Comparison of ENCODE assay signal across 28 mouse cellular contexts in the genomic region with DNA sequence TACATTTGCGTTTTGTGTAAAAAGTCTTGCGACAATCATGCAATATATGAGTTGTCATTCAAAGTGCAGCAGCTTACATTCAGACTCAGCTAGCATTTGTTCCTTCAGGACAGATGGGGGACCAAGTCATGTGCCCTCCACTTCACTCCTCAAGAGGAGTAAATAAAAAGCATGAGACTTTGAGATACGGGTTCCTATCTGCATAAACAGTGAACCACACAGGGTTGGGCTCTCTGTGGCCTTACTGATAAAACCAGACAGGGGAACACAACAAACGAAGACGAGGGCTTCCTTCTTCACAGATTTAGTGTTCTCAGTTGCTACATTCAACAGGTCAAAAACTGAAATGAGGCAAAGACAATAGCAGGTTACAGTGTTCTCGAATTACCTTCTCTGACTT.
DNase-seq lines count a peak whose midpoint lies in the region; ATAC-seq lines count a peak whose summit lies in the region.
"Had no signal": no experiment of that assay in that cellular context is flagged by ENCODE, and none has a peak within 500 bp of the region (broad histone marks: within the 10 kb centered on the region; RNA-seq: fewer than 3 reads in every experiment).

No protein-coding gene starts in this region.

- no peak overlapping the region for H3K4me3 ChIP-seq in heart, embryonic 11.5 days (ENCODE audit: low read depth, low read length)
- no peak overlapping the region for H3K4me3 ChIP-seq in liver, embryonic 11.5 days (ENCODE audit: low read depth, low read length)
- no peak overlapping the region for H3K4me3 ChIP-seq in liver, embryonic 13.5 days (replicated peaks)
- H3K4me3 ChIP-seq: embryonic facial prominence, embryonic 12.5 days; embryonic facial prominence, embryonic 15.5 days; gastrocnemius, adult 2 months; heart, embryonic 15.5 days; hindbrain, embryonic 13.5 days had no signal

- peak overlapping the region; percentile 71 for H3K27ac ChIP-seq in heart, embryonic 11.5 days (ENCODE audit: low read depth, low read length)
- peak overlapping the region; percentile 4; the same call in 1 of the 2 replicates for H3K27ac ChIP-seq in liver, embryonic 11.5 days (ENCODE audit: low read depth, low read length)
- no peak overlapping the region for H3K27ac ChIP-seq in liver, embryonic 13.5 days
- H3K27ac ChIP-seq: embryonic facial prominence, embryonic 12.5 days; embryonic facial prominence, embryonic 15.5 days; gastrocnemius, adult 2 months; heart, embryonic 15.5 days; hindbrain, embryonic 13.5 days; hindbrain, postnatal 0 days had no signal

- no peak for DNase-seq in heart, adult 9 months (ENCODE audit: low spot score in 2 of 2)
- DNase-seq in liver, embryonic 11.5 days (ENCODE audit: low spot score), result no peak
- no peak for DNase-seq in liver
- DNase-seq in liver, embryonic 13.5 days, result peak; percentile 20
- no peak for DNase-seq in thymus, postnatal 10 days (ENCODE audit: low spot score in 2 of 2)
- DNase-seq in spleen, postnatal 10 days (ENCODE audit: low spot score in 2 of 2), result no peak
- DNase-seq: adrenal gland, postnatal 10 days; adrenal gland, postnatal 36 days; B cell, adult 2 months; cerebellum, adult 11 months; cerebellum, adult 2 months; cerebellum, adult 9-11 months; cerebellum, postnatal 25 days; forebrain, postnatal 0 days; gastrocnemius, adult 2 months; gastrocnemius, postnatal 14 days; heart, postnatal 10 days had no signal

- H3K27me3 ChIP-seq in heart, embryonic 11.5 days (ENCODE audit: control insufficient read depth, insufficient read depth, low read length), result no peaks in the 10 kb centered on the region
- no peaks in the 10 kb centered on the region for H3K27me3 ChIP-seq in liver, embryonic 11.5 days (replicated peaks; ENCODE audit: control insufficient read depth, insufficient read depth, low read length)
- no peaks in the 10 kb centered on the region for H3K27me3 ChIP-seq in liver, embryonic 13.5 days
- H3K27me3 ChIP-seq: CH12.LX; embryonic facial prominence, embryonic 12.5 days; embryonic facial prominence, embryonic 15.5 days; heart, embryonic 15.5 days had no signal

- H3K36me3 ChIP-seq in heart, embryonic 11.5 days (ENCODE audit: control insufficient read depth, insufficient read depth, low read length), result no peaks in the 10 kb centered on the region
- no peaks in the 10 kb centered on the region for H3K36me3 ChIP-seq in liver, embryonic 11.5 days (ENCODE audit: control insufficient read depth, insufficient read depth, low read length)
- no peaks in the 10 kb centered on the region for H3K36me3 ChIP-seq in liver, embryonic 13.5 days
- H3K36me3 ChIP-seq: embryonic facial prominence, embryonic 12.5 days; embryonic facial prominence, embryonic 15.5 days; G1E; heart, embryonic 15.5 days; hindbrain, embryonic 13.5 days had no signal

- no peaks in the 10 kb centered on the region for H3K9me3 ChIP-seq in heart, embryonic 11.5 days (replicated peaks; ENCODE audit: control insufficient read depth, low read length)
- H3K9me3 ChIP-seq in liver, embryonic 11.5 days (ENCODE audit: control insufficient read depth, low read length), result no peaks in the 10 kb centered on the region
- no peaks in the 10 kb centered on the region for H3K9me3 ChIP-seq in liver, embryonic 13.5 days (replicated peaks)
- H3K9me3 ChIP-seq: embryonic facial prominence, embryonic 12.5 days; embryonic facial prominence, embryonic 15.5 days; heart, embryonic 15.5 days; hindbrain, embryonic 13.5 days had no signal

- WGBS in heart, embryonic 11.5 days (ENCODE audit: insufficient replicate concordance), result 68% methylated on average over 6 of the region's 6 CpGs
- 57% methylated on average over 6 of the region's 6 CpGs for WGBS in liver, embryonic 11.5 days
- 41% methylated on average over 6 of the region's 6 CpGs for WGBS in liver, embryonic 13.5 days (ENCODE audit: insufficient replicate concordance)

- peaks cover 6% of the 10 kb centered on the region for H3K4me1 ChIP-seq in heart, embryonic 11.5 days (ENCODE audit: control insufficient read depth, insufficient read depth, low read length)
- H3K4me1 ChIP-seq in liver, embryonic 11.5 days (replicated peaks; ENCODE audit: control insufficient read depth, insufficient read depth, low read length), result no peaks in the 10 kb centered on the region
- H3K4me1 ChIP-seq in liver, embryonic 13.5 days (replicated peaks), result no peaks in the 10 kb centered on the region
- H3K4me1 ChIP-seq: embryonic facial prominence, embryonic 12.5 days; embryonic facial prominence, embryonic 15.5 days; heart, embryonic 15.5 days; hindbrain, embryonic 13.5 days had no signal

- peak; percentile 74 for ATAC-seq in heart, embryonic 11.5 days (replicated peaks; ENCODE audit: insufficient number of reproducible peaks, low FRiP score, low TSS enrichment)
- peak; percentile 83 for ATAC-seq in liver, embryonic 11.5 days (replicated peaks; ENCODE audit: low FRiP score)
- peak; percentile 55; the same call in 1 of the 2 replicates for ATAC-seq in liver, embryonic 13.5 days (ENCODE audit: low read depth)
- ATAC-seq: forebrain, embryonic 14.5 days; forebrain, postnatal 0 days; hindbrain, postnatal 0 days; inflammation-experienced regulatory T-cells, adult 6 months; Patski had no signal

- no peak overlapping the region for H3K9ac ChIP-seq in heart, embryonic 11.5 days (ENCODE audit: low read depth, low read length)
- no peak overlapping the region for H3K9ac ChIP-seq in liver, embryonic 11.5 days (ENCODE audit: low read depth, low read length)
- H3K9ac ChIP-seq in liver, embryonic 13.5 days, result no peak overlapping the region
- H3K9ac ChIP-seq: embryonic facial prominence, embryonic 12.5 days; embryonic facial prominence, embryonic 15.5 days; forebrain, postnatal 0 days; heart, embryonic 15.5 days; hindbrain, embryonic 13.5 days had no signal

- no peak overlapping the region for H3K4me2 ChIP-seq in heart, embryonic 11.5 days
- no peak overlapping the region for H3K4me2 ChIP-seq in liver, embryonic 11.5 days
- H3K4me2 ChIP-seq in liver, embryonic 13.5 days, result no peak overlapping the region
- H3K4me2 ChIP-seq: embryonic facial prominence, embryonic 12.5 days; embryonic facial prominence, embryonic 15.5 days; heart, embryonic 15.5 days; hindbrain, embryonic 13.5 days had no signal
